Mouse (Mus musculus): ENCODE results near the gene Tmem208.

The Tmem208 gene

DNA sequence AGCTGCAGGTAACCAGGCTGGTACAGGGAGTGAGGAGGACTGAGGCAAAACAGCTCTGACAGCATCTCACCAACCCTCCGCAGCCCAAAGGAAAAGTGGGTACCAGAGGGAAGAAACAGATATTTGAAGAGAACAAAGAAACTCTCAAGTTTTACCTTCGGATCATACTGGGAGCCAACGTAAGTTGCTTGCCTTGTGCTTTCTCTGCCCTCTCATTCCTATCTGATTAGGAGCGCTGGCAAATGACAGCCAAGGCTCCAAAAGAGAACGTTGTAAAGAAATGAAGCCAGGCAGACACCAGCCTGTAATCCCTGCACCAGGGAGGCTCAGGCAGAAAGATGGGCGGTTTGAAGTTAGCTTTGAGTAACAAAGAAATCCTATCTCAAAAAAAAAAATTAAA lies 814 bp downstream of the Tmem208 start:
- H3K27me3 ChIP-seq (ENCODE audit: insufficient read depth, low read length) = no peaks in the 10 kb centered on the region
- peak overlapping the region; percentile 96 for H3K4me3 ChIP-seq (replicated peaks; ENCODE audit: low read length)
- no peaks in the 10 kb centered on the region for H3K9me3 ChIP-seq (ENCODE audit: low read length)
- TF ChIP-seq CTCF (conservative IDR thresholded peaks at IDR 0.05; ENCODE audit: low read length) = no peak
- no peak for TF ChIP-seq POU5F1 (IDR thresholded peaks at IDR 0.05; ENCODE audit: borderline replicate concordance, low read length)
- no peak for TF ChIP-seq NANOG (IDR thresholded peaks at IDR 0.05; ENCODE audit: borderline replicate concordance, low read length)
- peaks cover 63% of the 10 kb centered on the region for H3K4me1 ChIP-seq (replicated peaks; ENCODE audit: low read depth, low read length)
- peaks cover 64% of the 10 kb centered on the region for H3K36me3 ChIP-seq (ENCODE audit: insufficient read depth, low read length)

DNA sequence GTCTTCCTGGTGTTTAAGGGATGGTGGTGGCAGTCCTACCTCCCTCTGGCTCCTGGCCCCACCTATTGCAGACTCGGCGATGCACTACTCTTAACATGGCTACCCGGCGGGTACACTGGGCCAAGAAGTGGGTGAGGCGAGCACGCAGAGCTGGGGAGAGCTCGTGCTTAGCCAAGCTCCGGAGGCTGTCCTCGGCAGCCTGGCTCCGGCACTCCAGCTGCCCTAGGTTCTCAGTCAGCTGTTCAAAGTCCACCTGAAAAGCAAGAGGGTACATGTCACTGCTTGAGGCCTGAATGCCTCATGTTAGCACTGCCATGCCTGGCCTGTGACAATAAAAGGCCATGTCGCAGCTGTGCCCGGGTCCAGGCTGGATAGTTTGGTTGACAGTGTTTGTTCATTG lies 4.2 kb downstream of the Tmem208 start:
- Histone ChIP-seq H3K4me1 (replicated peaks; ENCODE audit: low read depth, low read length) (peaks cover 72% of the 10 kb centered on the region), H3K36me3 (ENCODE audit: insufficient read depth, low read length) (peaks cover 72% of the 10 kb centered on the region), H3K27me3 (ENCODE audit: insufficient read depth, low read length) (no peaks in the 10 kb centered on the region), H3K4me3 (replicated peaks; ENCODE audit: low read length) (peak overlapping the region; percentile 10; the same call in 1 of the 2 replicates), H3K9me3 (ENCODE audit: low read length) (no peaks in the 10 kb centered on the region)
- TF ChIP-seq NANOG (IDR thresholded peaks at IDR 0.05; ENCODE audit: borderline replicate concordance, low read length) (no peak), CTCF (conservative IDR thresholded peaks at IDR 0.05; ENCODE audit: low read length) (no peak), POU5F1 (IDR thresholded peaks at IDR 0.05; ENCODE audit: borderline replicate concordance, low read length) (no peak)

DNA sequence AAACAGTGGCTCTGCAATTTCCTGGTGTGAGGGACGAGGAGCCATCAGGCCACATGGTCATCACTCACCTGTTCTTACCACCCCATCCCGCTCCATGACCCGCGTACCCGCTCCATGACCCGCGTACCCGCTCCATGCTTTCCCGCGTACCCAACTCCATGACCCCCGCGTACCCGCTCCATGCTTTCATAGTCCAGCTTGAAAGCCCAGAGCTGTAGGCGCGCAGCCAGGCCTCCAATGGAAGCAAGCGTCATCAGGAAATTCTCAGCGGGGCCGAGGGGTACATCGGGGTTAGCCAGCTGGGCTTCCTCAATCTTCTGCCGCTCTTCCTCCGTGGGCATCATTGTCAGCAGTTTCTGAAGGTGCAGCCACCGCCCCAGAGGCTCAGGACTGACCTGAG lies 5.3 kb downstream of the Tmem208 start:
- Histone ChIP-seq H3K27me3 (ENCODE audit: insufficient read depth, low read length) (no peaks in the 10 kb centered on the region), H3K9me3 (ENCODE audit: low read length) (no peaks in the 10 kb centered on the region), H3K36me3 (ENCODE audit: insufficient read depth, low read length) (peaks cover 81% of the 10 kb centered on the region), H3K4me3 (replicated peaks; ENCODE audit: low read length) (0 out of 2 replicates have a peak overlapping the region, but pooled peaks have one; percentile 29), H3K4me1 (replicated peaks; ENCODE audit: low read depth, low read length) (peaks cover 78% of the 10 kb centered on the region)
- TF ChIP-seq POU5F1 (IDR thresholded peaks at IDR 0.05; ENCODE audit: borderline replicate concordance, low read length) (no peak), NANOG (IDR thresholded peaks at IDR 0.05; ENCODE audit: borderline replicate concordance, low read length) (no peak), CTCF (conservative IDR thresholded peaks at IDR 0.05; ENCODE audit: low read length) (no peak)

DNA sequence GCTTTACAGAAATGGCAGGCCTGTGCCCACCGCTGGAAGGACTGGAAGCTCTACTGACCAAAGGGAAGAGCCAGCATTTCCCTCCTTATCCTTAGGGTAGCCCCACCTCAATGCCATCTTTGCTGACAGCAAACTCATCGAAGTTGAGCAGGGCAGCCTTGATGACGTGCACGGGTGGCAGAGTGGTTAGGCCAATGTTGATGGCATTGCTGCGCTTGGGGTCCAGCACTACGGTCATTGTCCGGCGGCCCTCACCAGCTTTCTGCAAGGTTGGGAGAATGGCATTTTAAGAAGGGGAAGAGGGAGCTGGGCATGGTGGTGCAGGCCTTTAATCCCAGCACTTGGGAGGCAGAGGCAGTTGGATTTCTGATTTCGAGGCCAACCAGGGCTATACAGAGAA lies 5.8 kb downstream of the Tmem208 start:
- TF ChIP-seq POU5F1 (IDR thresholded peaks at IDR 0.05; ENCODE audit: borderline replicate concordance, low read length) = no peak
- TF ChIP-seq NANOG (IDR thresholded peaks at IDR 0.05; ENCODE audit: borderline replicate concordance, low read length) = no peak
- no peak for TF ChIP-seq CTCF (conservative IDR thresholded peaks at IDR 0.05; ENCODE audit: low read length)

DNA sequence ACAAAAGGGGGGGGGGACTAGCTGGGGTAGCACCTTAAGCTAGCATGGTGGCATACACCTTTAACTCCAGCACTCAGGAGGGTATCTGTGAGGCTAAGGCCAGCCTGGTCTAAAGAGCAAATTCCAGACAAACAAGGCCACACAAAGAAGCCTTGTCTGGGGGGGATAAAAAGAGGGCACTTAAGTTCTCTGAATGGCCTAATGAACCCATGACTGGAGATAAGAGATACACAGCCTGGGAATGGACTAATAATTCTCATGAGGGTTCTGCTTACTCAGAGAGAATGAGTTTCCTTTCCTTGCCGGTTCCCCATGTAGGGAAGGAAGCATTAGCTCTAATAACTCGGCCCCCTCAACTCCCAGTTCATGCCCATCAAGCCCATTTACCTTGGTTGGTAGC lies 6.4 kb downstream of the Tmem208 start:
- no peaks in the 10 kb centered on the region for H3K27me3 ChIP-seq (ENCODE audit: insufficient read depth, low read length)
- TF ChIP-seq POU5F1 (IDR thresholded peaks at IDR 0.05; ENCODE audit: borderline replicate concordance, low read length) (no peak), NANOG (IDR thresholded peaks at IDR 0.05; ENCODE audit: borderline replicate concordance, low read length) (no peak), CTCF (conservative IDR thresholded peaks at IDR 0.05; ENCODE audit: low read length) (no peak)

More for the DNA sequence above, 5.8 kb downstream of the Tmem208 start:
- no peaks in the 10 kb centered on the region for H3K9me3 ChIP-seq (ENCODE audit: low read length)
- H3K4me3 ChIP-seq (replicated peaks; ENCODE audit: low read length) = 0 out of 2 replicates have a peak overlapping the region, but pooled peaks have one; percentile 29
- H3K27me3 ChIP-seq (ENCODE audit: insufficient read depth, low read length) = no peaks in the 10 kb centered on the region
- H3K36me3 ChIP-seq (ENCODE audit: insufficient read depth, low read length) = peaks cover 81% of the 10 kb centered on the region
- peaks cover 80% of the 10 kb centered on the region for H3K4me1 ChIP-seq (replicated peaks; ENCODE audit: low read depth, low read length)

DNA sequence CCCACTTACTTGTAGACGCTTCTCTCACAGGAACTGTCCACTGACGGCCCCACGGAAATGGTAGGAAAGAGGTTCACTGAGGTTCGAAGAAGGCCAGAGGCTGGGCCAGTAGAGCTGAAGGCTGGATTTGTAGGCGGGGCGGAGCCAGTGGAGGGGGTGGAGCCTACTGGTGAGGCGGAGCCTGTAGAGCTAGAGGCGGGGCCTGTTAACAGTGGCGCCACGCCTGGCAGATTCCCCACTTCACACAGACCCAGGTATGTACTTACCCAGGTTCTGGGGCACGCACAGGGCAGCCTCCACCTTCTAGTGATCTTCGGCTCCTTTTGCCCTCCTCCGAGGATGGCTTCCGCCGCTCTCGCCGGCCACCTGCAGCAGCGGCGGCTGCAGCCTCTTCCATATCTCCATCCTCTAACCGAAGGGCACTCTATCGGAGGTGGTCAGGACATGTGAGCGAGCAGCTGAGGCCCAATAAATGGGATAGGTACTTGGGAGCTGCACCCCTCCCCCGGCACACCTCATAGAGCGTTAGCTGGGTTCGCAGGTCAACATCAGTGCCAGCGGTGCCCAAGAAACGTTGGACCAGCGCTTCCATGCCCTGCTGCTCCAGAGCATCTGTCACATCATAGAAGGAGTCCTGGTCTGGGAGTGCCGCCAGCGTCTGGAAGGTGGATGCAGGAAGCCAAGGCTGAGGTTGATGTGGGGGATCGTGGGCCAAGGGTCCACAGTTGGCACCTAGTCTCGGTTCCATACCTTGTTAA lies 10.4 kb downstream of the Tmem208 start:
- peaks cover 43% of the 10 kb centered on the region for H3K36me3 ChIP-seq (ENCODE audit: insufficient read depth, low read length)
- peak overlapping the region; percentile 81 for H3K4me3 ChIP-seq (replicated peaks; ENCODE audit: low read length)
- H3K4me1 ChIP-seq (replicated peaks; ENCODE audit: low read depth, low read length) = peaks cover 71% of the 10 kb centered on the region
- H3K27me3 ChIP-seq (ENCODE audit: insufficient read depth, low read length) = peaks cover 4% of the 10 kb centered on the region; the same call in 1 of the 2 replicates
- TF ChIP-seq POU5F1 (IDR thresholded peaks at IDR 0.05; ENCODE audit: borderline replicate concordance, low read length) (no peak), CTCF (conservative IDR thresholded peaks at IDR 0.05; ENCODE audit: low read length) (no peak), NANOG (IDR thresholded peaks at IDR 0.05; ENCODE audit: borderline replicate concordance, low read length) (no peak)
- no peaks in the 10 kb centered on the region for H3K9me3 ChIP-seq (ENCODE audit: low read length)

More for the DNA sequence above, 6.4 kb downstream of the Tmem208 start:
- H3K9me3 ChIP-seq (ENCODE audit: low read length) = no peaks in the 10 kb centered on the region
- 0 out of 2 replicates have a peak overlapping the region, but pooled peaks have one; percentile 13 for H3K4me3 ChIP-seq (replicated peaks; ENCODE audit: low read length)
- H3K4me1 ChIP-seq (replicated peaks; ENCODE audit: low read depth, low read length) = peaks cover 80% of the 10 kb centered on the region
- H3K36me3 ChIP-seq (ENCODE audit: insufficient read depth, low read length) = peaks cover 79% of the 10 kb centered on the region

DNA sequence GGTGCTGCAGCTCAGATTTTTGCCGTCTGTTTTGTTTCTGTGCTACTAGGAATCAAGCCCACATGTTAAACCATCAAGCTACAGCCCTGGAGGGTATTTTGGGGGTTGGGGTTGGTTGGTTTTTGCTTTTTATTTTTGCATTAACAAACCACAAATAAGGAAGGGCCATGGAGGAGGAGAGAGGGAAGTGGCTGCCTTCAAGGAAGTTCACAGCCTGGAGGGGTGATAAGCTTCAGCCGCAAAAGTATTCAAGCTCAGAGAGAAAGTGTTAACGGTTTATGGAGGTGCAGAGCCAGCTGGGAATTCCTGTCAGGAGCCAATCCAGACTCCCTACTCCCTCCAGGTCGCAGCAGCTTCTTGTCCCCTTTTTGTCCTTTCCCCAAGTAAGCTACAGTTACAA lies 12.8 kb downstream of the Tmem208 start:
- Histone ChIP-seq H3K9me3 (ENCODE audit: low read length) (no peaks in the 10 kb centered on the region), H3K36me3 (ENCODE audit: insufficient read depth, low read length) (peaks cover 27% of the 10 kb centered on the region), H3K4me1 (replicated peaks; ENCODE audit: low read depth, low read length) (peaks cover 76% of the 10 kb centered on the region), H3K4me3 (replicated peaks; ENCODE audit: low read length) (no peak overlapping the region), H3K27me3 (ENCODE audit: insufficient read depth, low read length) (peaks cover 4% of the 10 kb centered on the region; the same call in 1 of the 2 replicates)
- TF ChIP-seq POU5F1 (IDR thresholded peaks at IDR 0.05; ENCODE audit: borderline replicate concordance, low read length) (no peak), CTCF (conservative IDR thresholded peaks at IDR 0.05; ENCODE audit: low read length) (no peak), NANOG (IDR thresholded peaks at IDR 0.05; ENCODE audit: borderline replicate concordance, low read length) (no peak)

DNA sequence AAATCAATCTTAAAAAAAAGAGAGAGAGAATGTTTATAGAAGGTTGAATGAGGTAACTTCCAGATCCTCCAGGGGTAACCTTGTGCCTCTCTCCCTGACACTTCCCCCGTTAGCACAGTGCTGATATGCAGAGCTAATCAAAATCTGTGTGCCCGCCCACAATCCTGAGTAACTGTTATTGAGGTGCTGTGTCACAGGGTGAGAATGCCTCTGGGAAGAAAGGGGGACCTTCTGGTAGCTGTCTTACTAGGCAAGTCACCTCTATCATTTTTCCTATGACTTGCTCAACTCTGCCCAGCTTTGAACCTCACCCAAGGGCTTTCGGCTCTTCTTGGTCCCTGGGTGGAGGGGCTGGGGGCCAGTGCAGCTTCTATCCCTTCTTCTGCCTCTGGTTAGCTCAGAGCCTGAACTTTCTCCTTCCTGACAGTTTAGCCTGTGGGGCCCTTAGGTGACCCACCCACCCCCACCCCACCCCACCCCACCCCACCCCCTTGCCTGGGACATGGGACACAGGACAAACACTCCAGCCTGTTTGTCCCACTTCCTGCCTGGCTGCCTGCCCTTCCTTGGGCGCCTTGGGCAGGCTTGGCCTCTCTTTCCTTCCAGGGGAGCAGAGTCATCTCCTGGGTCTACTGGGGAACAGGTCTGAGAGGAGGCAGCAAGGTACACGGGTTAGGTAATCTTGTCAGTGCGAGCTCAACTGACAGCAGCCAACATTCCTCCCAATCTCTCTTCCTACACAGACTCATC lies 13.9 kb downstream of the Tmem208 start:
- H3K4me1 ChIP-seq (replicated peaks; ENCODE audit: low read depth, low read length) = peaks cover 82% of the 10 kb centered on the region
- peaks cover 6% of the 10 kb centered on the region; the same call in 1 of the 2 replicates for H3K27me3 ChIP-seq (ENCODE audit: insufficient read depth, low read length)

More for the DNA sequence above, 13.9 kb downstream of the Tmem208 start:
- Histone ChIP-seq H3K4me3 (replicated peaks; ENCODE audit: low read length) (no peak overlapping the region), H3K9me3 (ENCODE audit: low read length) (no peaks in the 10 kb centered on the region), H3K36me3 (ENCODE audit: insufficient read depth, low read length) (peaks cover 19% of the 10 kb centered on the region)
- no peak for TF ChIP-seq CTCF (conservative IDR thresholded peaks at IDR 0.05; ENCODE audit: low read length)
- no peak for TF ChIP-seq NANOG (IDR thresholded peaks at IDR 0.05; ENCODE audit: borderline replicate concordance, low read length)
- TF ChIP-seq POU5F1 (IDR thresholded peaks at IDR 0.05; ENCODE audit: borderline replicate concordance, low read length) = no peak
